ENCODE assay signal across 27 mouse cellular contexts in genomic region chr9:22169327-22169726, GRCm38 (mm10). TPM values are rescaled to one million over a fixed set of nuclear protein-coding genes. Genes with fewer than 3 reads are reported as not detected.
"Had no signal": no experiment of that assay in that cellular context is flagged by ENCODE, and none has a peak within 500 bp of the region (broad histone marks: within the 10 kb centered on the region; RNA-seq: fewer than 3 reads in every experiment).

No protein-coding gene starts in this region.

- H3K36me3 ChIP-seq: heart, embryonic 13.5 days; heart, embryonic 15.5 days; hindbrain, embryonic 10.5 days; hindbrain, embryonic 12.5 days; intestine, embryonic 15.5 days; limb, embryonic 10.5 days; limb, embryonic 12.5 days; liver, embryonic 13.5 days; liver, embryonic 15.5 days had no signal

- ATAC-seq: hindbrain, embryonic 16.5 days; inflammation-experienced regulatory T-cells, adult 6 months; intestine, embryonic 15.5 days; intestine, postnatal 0 days had no signal

- H3K4me1 ChIP-seq: intestine, embryonic 15.5 days had no signal

- H3K27me3 ChIP-seq: heart, embryonic 13.5 days; heart, embryonic 15.5 days; hindbrain, embryonic 12.5 days; intestine, embryonic 15.5 days had no signal

- H3K9me3 ChIP-seq: heart, embryonic 15.5 days; intestine, embryonic 15.5 days; limb, embryonic 10.5 days; liver, embryonic 13.5 days had no signal

- H3K9ac ChIP-seq: heart, embryonic 13.5 days; heart, embryonic 15.5 days; hindbrain, embryonic 12.5 days; hindbrain, embryonic 14.5 days; intestine, embryonic 15.5 days; limb, embryonic 12.5 days; liver, embryonic 13.5 days; liver, embryonic 15.5 days had no signal

- H3K4me3 ChIP-seq: gastrocnemius, adult 2 months; heart, adult 2 months; heart, embryonic 13.5 days; heart, embryonic 15.5 days; hindbrain, embryonic 10.5 days; hindbrain, embryonic 12.5 days; intestine, embryonic 15.5 days; left cerebral cortex, adult 2 months; limb, embryonic 10.5 days; limb, embryonic 12.5 days; liver, embryonic 13.5 days; liver, embryonic 15.5 days had no signal

- H3K4me2 ChIP-seq: heart, embryonic 13.5 days; heart, embryonic 15.5 days; hindbrain, embryonic 12.5 days; hindbrain, embryonic 14.5 days; intestine, embryonic 15.5 days; limb, embryonic 12.5 days; liver, embryonic 11.5 days; liver, embryonic 13.5 days; liver, embryonic 15.5 days had no signal

- H3K27ac ChIP-seq: gastrocnemius, adult 2 months; heart, adult 2 months; heart, embryonic 13.5 days; heart, embryonic 15.5 days; hindbrain, embryonic 10.5 days; hindbrain, embryonic 12.5 days; hindbrain, embryonic 14.5 days; intestine, embryonic 15.5 days; left cerebral cortex, adult 2 months; limb, embryonic 10.5 days; limb, embryonic 12.5 days; liver, embryonic 13.5 days; liver, embryonic 15.5 days had no signal

- DNase-seq: gastrocnemius, adult 2 months; gastrocnemius, postnatal 10 days; gastrocnemius, postnatal 25 days; heart, adult 2 months; heart, postnatal 4 days; kidney, adult 18-20 months; kidney, adult 8-10 months; kidney, postnatal 10 days; kidney, postnatal 25 days; kidney, postnatal 4 days; liver; liver, embryonic 13.5 days had no signal

RNA-seq across cellular contexts. Expression of gene Zfp872, which starts 18.6 kb away (rescaled TPM):
- polyA plus RNA-seq: heart, adult 2 months; heart, postnatal 0 days; hindbrain, embryonic 10.5 days; inflammation-experienced regulatory T-cells, adult 6 months; liver, embryonic 13.5 days had no signal
